Mouse (Mus musculus): ENCODE results near the gene Arhgef1.
A peak's percentile ranks its signal among the peaks of the same experiment; 100 is the strongest.

The Arhgef1 gene

GRCm38 (mm10) chr7:24902630-24903443 lies at the start of gene Arhgef1:
TSS of gene Arhgef1 (plus strand) at chr7:24902912.
- DNase-seq, result peak; percentile 83

- DNase-seq, result no peak
These were observed 49.5 kb upstream of the Arhgef1 start for GRCm38 (mm10) chr7:24853233-24853563.

- DNase-seq, result no peak
These were observed 49.0 kb upstream of the Arhgef1 start for GRCm38 (mm10) chr7:24853695-24854094.

GRCm38 (mm10) chr7:24856460-24857120 lies 46.1 kb upstream of the Arhgef1 start:
- no peak for DNase-seq

GRCm38 (mm10) chr7:24859234-24859633 lies 43.5 kb upstream of the Arhgef1 start:
- DNase-seq, result no peak

GRCm38 (mm10) chr7:24861913-24862312 lies 40.8 kb upstream of the Arhgef1 start, which contains the start of gene Gm9844:
TSS of gene Gm9844 (plus strand) at chr7:24862213.
- no peak for DNase-seq

GRCm38 (mm10) chr7:24862853-24863252 lies 39.9 kb upstream of the Arhgef1 start:
- no peak for DNase-seq

- no peak for DNase-seq
These were observed 38.6 kb upstream of the Arhgef1 start for GRCm38 (mm10) chr7:24864156-24864555.

GRCm38 (mm10) chr7:24869080-24869479 lies 33.6 kb upstream of the Arhgef1 start:
- DNase-seq, result no peak

- DNase-seq, result no peak
These were observed 33.1 kb upstream of the Arhgef1 start, which contains the start of the genes Lypd4 and Dmrtc2 for GRCm38 (mm10) chr7:24869532-24870165. TSS of gene Lypd4 (minus strand) at chr7:24869941. TSS of gene Dmrtc2 (plus strand) at chr7:24870057.

- no peak for DNase-seq
These were observed 25.1 kb upstream of the Arhgef1 start for GRCm38 (mm10) chr7:24877588-24877987.

- DNase-seq, result no peak
These were observed 23.1 kb upstream of the Arhgef1 start for GRCm38 (mm10) chr7:24879620-24880019.

- DNase-seq, result no peak
These were observed 20.1 kb upstream of the Arhgef1 start for GRCm38 (mm10) chr7:24882416-24883199.

- DNase-seq, result peak; percentile 100
These were observed 18.6 kb upstream of the Arhgef1 start, which contains the start of gene Rps19 for GRCm38 (mm10) chr7:24883896-24884692. TSS of gene Rps19 (plus strand) at chr7:24884371.

- DNase-seq, result peak; percentile 59
These were observed 17.9 kb upstream of the Arhgef1 start for GRCm38 (mm10) chr7:24884693-24885291.

GRCm38 (mm10) chr7:24885468-24886307 lies 17.0 kb upstream of the Arhgef1 start:
- no peak for DNase-seq

GRCm38 (mm10) chr7:24886308-24886633 lies 16.4 kb upstream of the Arhgef1 start:
- peak; percentile 48 for DNase-seq

- DNase-seq, result no peak
These were observed 15.6 kb upstream of the Arhgef1 start for GRCm38 (mm10) chr7:24887096-24887495.

GRCm38 (mm10) chr7:24889431-24890220 lies 13.1 kb upstream of the Arhgef1 start:
- no peak for DNase-seq

All from lung, postnatal 10 days (tissue).